8 mouse cellular contexts compared by ENCODE assay signal in the genomic region with DNA sequence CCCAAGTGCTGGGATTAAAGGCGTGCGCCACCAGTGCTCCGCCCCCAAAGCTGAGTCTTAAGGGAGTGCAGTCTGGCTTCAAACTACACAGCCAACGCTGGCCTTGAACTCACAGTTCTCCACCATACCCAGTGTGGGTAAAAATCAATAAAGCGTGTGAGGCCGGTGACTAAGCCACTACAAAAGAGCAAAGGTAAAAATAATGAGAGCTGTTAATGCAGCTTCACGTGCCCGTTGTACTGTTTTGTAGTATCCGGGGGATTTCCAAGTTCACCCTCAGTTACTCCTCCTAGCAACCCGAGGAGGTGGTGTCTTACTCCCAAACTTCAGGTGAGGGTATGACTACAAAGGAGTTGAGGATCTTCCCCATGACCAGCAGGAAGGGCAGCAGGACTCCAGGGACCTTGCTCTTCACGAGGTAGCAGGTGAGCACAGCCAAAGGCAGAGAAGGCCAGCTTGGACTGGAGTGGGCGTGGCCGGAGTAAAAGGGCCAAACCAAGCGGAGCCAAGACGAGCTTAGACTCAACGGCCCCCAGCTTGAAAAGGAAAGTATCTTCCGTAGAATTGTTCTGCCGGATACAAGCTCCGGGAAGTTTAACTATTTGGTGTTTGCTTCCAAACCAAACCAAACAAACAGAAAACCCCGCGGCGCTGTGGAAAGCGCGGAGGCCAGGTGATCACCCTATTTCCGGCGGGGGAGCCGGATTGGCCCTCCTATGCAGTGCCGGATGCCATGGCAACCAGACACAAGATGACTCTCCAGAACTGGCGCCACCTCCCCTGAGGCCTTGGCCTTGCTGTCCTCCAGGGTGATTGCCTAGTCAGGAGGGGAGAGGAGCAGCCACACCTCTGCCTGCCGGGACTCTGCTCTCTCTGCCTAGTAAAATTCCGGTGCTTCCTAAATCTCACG. TPM values are rescaled to one million over a fixed set of nuclear protein-coding genes. Genes with fewer than 3 reads are reported as not detected.
DNase-seq lines count a peak whose midpoint lies in the region; ATAC-seq lines count a peak whose summit lies in the region.

No protein-coding gene starts in this region.

- peak; percentile 81 for DNase-seq in CD4-positive helper T cell, adult 2 months (ENCODE audit: low read depth, low spot score)
- peak; percentile 92 for DNase-seq in adrenal gland, postnatal 14 days
- DNase-seq in heart, adult 9 months (ENCODE audit: low spot score in 2 of 2) = peak; percentile 69 to 74
- peak; percentile 76 to 77 for DNase-seq in kidney, adult 8-10 months
- peak; percentile 66 for DNase-seq in neural tube, embryonic 11.5 days (ENCODE audit: low spot score)

- peaks cover 31% of the 10 kb centered on the region for H3K4me1 ChIP-seq in embryonic facial prominence, embryonic 13.5 days
- peaks cover 81% of the 10 kb centered on the region for H3K4me1 ChIP-seq in liver, embryonic 16.5 days (ENCODE audit: control insufficient read depth, low read depth, low read length)
- H3K4me1 ChIP-seq in neural tube, embryonic 11.5 days (ENCODE audit: control insufficient read depth, insufficient read depth, low read length) = peaks cover 11% of the 10 kb centered on the region
- peaks cover 22% of the 10 kb centered on the region for H3K4me1 ChIP-seq in stomach, embryonic 16.5 days (ENCODE audit: control insufficient read depth, insufficient read depth, low read length)

- H3K4me2 ChIP-seq in embryonic facial prominence, embryonic 13.5 days = peak overlapping the region; percentile 73
- peak overlapping the region; percentile 72 for H3K4me2 ChIP-seq in liver, embryonic 16.5 days (ENCODE audit: low read depth, low read length)
- peak overlapping the region; percentile 67 for H3K4me2 ChIP-seq in neural tube, embryonic 11.5 days (ENCODE audit: low read depth)
- peak overlapping the region; percentile 62 for H3K4me2 ChIP-seq in stomach, embryonic 16.5 days (ENCODE audit: low read depth, low read length)

- H3K9me3 ChIP-seq in embryonic facial prominence, embryonic 13.5 days = no peaks in the 10 kb centered on the region
- no peaks in the 10 kb centered on the region for H3K9me3 ChIP-seq in liver, embryonic 16.5 days (replicated peaks; ENCODE audit: control insufficient read depth, low read length)
- no peaks in the 10 kb centered on the region for H3K9me3 ChIP-seq in neural tube, embryonic 11.5 days (ENCODE audit: control insufficient read depth, low read length)
- no peaks in the 10 kb centered on the region for H3K9me3 ChIP-seq in stomach, embryonic 16.5 days (replicated peaks; ENCODE audit: control insufficient read depth, low read length)

- 10% methylated on average over 32 of the region's 32 CpGs for WGBS in embryonic facial prominence, embryonic 13.5 days
- WGBS in liver, embryonic 16.5 days (ENCODE audit: insufficient replicate concordance) = 11% methylated on average over 32 of the region's 32 CpGs
- 10% methylated on average over 32 of the region's 32 CpGs for WGBS in neural tube, embryonic 11.5 days
- WGBS in stomach, embryonic 16.5 days = 13% methylated on average over 32 of the region's 32 CpGs

- peak overlapping the region; percentile 71 for H3K27ac ChIP-seq in embryonic facial prominence, embryonic 13.5 days
- H3K27ac ChIP-seq in liver, embryonic 16.5 days (ENCODE audit: low read length) = peak overlapping the region; percentile 96
- no peak overlapping the region for H3K27ac ChIP-seq in neural tube, embryonic 11.5 days (ENCODE audit: low read depth, low read length)
- H3K27ac ChIP-seq in stomach, embryonic 16.5 days (ENCODE audit: low read length) = peak overlapping the region; percentile 63

- H3K9ac ChIP-seq in embryonic facial prominence, embryonic 13.5 days = peak overlapping the region; percentile 62
- peak overlapping the region; percentile 67 for H3K9ac ChIP-seq in liver, embryonic 16.5 days (ENCODE audit: low read depth, low read length)
- peak overlapping the region; percentile 26; the same call in 1 of the 2 replicates for H3K9ac ChIP-seq in neural tube, embryonic 11.5 days (ENCODE audit: low read length)
- H3K9ac ChIP-seq in stomach, embryonic 16.5 days (ENCODE audit: low read length) = peak overlapping the region; percentile 65

- H3K36me3 ChIP-seq in embryonic facial prominence, embryonic 13.5 days = no peaks in the 10 kb centered on the region
- H3K36me3 ChIP-seq in liver, embryonic 16.5 days (ENCODE audit: control insufficient read depth, insufficient read depth) = no peaks in the 10 kb centered on the region
- no peaks in the 10 kb centered on the region for H3K36me3 ChIP-seq in neural tube, embryonic 11.5 days (ENCODE audit: control insufficient read depth, insufficient read depth, low read length)
- H3K36me3 ChIP-seq in stomach, embryonic 16.5 days (ENCODE audit: control insufficient read depth, insufficient read depth, low read length) = no peaks in the 10 kb centered on the region

- no peaks in the 10 kb centered on the region for H3K27me3 ChIP-seq in embryonic facial prominence, embryonic 13.5 days
- H3K27me3 ChIP-seq in liver, embryonic 16.5 days (ENCODE audit: control insufficient read depth, insufficient read depth, low read depth, low read length) = no peaks in the 10 kb centered on the region
- no peaks in the 10 kb centered on the region for H3K27me3 ChIP-seq in neural tube, embryonic 11.5 days (ENCODE audit: control insufficient read depth, insufficient read depth, low read length)
- H3K27me3 ChIP-seq in stomach, embryonic 16.5 days (ENCODE audit: control insufficient read depth, insufficient read depth, low read length) = no peaks in the 10 kb centered on the region

- peak overlapping the region; percentile 42 for H3K4me3 ChIP-seq in embryonic facial prominence, embryonic 13.5 days
- peak overlapping the region; percentile 61 for H3K4me3 ChIP-seq in liver, embryonic 16.5 days (ENCODE audit: low read depth, low read length)
- peak overlapping the region; percentile 33 for H3K4me3 ChIP-seq in neural tube, embryonic 11.5 days (ENCODE audit: low read depth, low read length)
- peak overlapping the region; percentile 47 for H3K4me3 ChIP-seq in stomach, embryonic 16.5 days (replicated peaks; ENCODE audit: low read length)

- 0 out of 2 replicates have a peak, but pooled peaks have one; percentile 72 for ATAC-seq in embryonic facial prominence, embryonic 13.5 days (ENCODE audit: insufficient number of reproducible peaks, insufficient read depth, low FRiP score, low TSS enrichment, low read depth)
- ATAC-seq in liver, embryonic 16.5 days (ENCODE audit: low read depth) = peak; percentile 81
- ATAC-seq in neural tube, embryonic 11.5 days (ENCODE audit: insufficient read depth, low FRiP score, low TSS enrichment) = no peak
- peak; percentile 83 for ATAC-seq in stomach, embryonic 16.5 days (ENCODE audit: insufficient read depth, low FRiP score)

RNA-seq across cellular contexts. Expression of gene Smad6, which starts 27.9 kb away (rescaled TPM):
- 11.1 and 12.0 TPM in 2 replicates for total RNA-seq in adrenal gland, postnatal 14 days (2021)
- polyA plus RNA-seq in embryonic facial prominence, embryonic 13.5 days (2015; fragmentation: Nextera tagmentation; extraction: Ambion mirVana) = 16.7 and 17.4 TPM in 2 replicates
- 1.3 and 1.9 TPM in 2 replicates for polyA plus RNA-seq in liver, embryonic 16.5 days (2015; fragmentation: Nextera tagmentation; extraction: Ambion mirVana)
- 6.8 and 7.7 TPM in 2 replicates for polyA plus RNA-seq in neural tube, embryonic 11.5 days (2014; fragmentation: Nextera tagmentation; extraction: Ambion mirVana)
- 3.0 and 3.3 TPM in 2 replicates for polyA plus RNA-seq in stomach, embryonic 16.5 days (2015; fragmentation: Nextera tagmentation; extraction: Ambion mirVana)
